Mouse (Mus musculus): ENCODE results near the gene Tcf7.

DNA sequence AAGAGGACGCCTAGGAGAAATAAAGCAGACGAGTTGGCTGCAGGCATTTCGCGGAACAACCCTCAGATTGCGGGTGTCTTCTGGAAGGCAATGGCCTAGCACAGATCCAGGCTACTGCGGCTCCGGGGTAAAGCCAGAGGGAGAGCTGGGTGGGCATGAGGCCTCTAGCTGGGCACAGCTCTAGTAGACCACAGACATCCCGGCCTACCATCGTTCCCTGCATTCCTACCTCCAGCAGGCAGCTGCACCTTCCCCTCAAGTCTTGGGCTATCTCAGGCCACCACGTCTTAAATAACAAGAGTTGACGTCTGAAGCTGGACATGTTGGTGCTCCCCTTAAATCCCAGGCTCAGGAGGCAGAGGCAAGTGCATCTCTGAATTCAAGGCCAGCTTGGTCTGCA is 20.5 kb downstream of the Tcf7 start:
- TF ChIP-seq CTCF (conservative IDR thresholded peaks at IDR 0.05; ENCODE audit: low read length) (no peak), NANOG (IDR thresholded peaks at IDR 0.05; ENCODE audit: borderline replicate concordance, low read length) (no peak)
